Mouse (Mus musculus) WW6 (cell line): ENCODE data around the gene Metrn.

Source experiments
- DNase-seq: peaks from one replicate; pipeline ENCODE4 v3.0.0-alpha.2; 2013; ENCODE audit warnings: low read depth, low spot score

The Metrn gene

DNA sequence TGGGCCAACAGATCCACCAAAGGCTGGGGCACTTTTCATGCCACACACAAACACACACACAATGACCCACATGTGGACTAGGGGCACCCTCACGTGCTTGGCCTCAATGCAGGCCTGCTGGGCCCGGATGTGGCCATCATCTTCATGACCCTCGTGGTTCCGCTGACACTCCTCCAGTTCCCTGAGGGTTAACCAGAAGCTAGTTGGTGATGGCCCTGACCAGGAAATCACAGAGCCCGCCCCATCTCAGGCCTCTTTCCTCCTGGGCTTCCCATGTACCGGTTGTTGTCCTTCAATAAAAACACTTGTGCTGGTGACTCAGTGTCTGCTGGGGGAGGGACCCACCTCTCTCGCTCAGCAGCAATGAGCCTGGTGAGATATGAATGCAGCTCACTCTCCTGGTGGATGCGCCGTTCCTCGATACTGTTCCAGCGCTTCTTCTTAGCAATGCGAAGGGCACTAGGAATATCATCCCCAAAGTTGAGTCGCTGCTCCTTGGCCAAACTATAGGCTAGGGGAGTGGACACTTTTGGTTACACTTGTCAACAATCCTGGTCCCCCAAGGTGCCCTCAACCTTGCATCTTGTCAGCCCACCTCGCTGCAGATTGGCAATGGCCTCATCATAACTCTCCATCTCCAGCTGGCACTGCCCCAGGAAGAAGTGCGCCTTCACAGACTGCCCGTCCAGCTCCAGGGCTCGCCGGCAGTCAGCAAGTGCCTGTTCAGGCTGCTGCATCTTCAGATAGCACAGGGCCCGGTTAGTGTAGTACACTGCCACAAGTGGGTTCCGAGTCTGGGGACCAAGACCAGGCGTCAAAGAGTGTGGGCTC lies 34.7 kb upstream of the Metrn start:
- DNase-seq: no peak

DNA sequence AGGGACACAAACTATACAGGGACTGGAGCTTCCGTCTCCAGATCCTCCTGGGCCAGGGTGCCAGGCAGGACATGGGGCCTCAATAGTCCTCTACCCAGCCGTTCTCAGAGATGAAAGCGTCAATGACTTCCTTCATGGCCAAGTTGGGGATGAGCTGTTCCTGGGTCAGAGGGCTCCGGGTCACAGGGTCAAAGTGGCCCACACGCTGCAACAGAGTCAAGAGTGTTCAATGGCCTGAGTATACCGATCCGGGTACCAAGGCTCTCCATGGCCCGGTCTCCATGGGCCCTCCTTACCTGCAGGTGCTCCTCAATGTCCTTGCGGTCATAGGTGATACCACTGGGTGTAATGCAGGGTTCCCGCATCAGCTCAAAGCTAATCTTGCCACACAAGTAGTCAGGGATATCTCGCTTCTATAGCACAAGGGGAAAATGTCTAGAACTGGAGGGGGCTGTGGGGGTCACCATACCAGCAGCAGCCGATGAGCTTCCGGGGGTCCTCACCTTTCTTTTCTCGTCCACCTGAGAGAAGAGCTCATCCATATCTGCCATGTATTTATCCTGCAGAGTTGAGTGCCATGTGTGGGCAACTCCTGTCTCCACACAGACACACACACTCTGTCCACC lies 34.0 kb upstream of the Metrn start:
- no peak for DNase-seq

DNA sequence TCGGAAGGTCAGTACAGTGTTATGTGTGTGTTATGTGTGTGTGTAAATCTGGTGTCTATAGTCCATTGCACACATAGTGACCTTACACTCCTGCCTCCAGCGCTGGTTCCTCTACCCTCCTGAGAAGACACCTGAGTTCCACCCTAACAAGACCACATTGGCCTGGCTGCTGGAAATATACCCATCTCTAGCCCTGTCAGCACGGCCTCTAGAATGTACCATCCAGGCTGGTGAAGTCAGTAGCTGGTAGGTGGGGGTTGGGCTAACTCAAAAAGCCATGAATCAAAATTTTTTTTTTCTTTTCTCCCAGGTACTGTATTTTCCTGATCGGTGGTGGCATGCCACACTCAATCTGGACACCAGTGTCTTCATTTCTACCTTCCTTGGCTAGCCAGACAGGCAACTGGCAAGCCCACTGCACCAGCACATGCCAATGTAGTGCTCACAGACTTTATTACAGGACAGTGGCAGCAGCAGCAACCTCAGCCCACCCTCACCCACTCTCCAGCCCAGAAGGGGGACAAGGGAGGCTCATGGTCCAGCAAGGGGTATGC lies 33.3 kb upstream of the Metrn start:
- DNase-seq: no peak

- DNase-seq: no peak
Observed at GRCm38 (mm10) chr17:25829558-25830017, 32.7 kb upstream of the Metrn start.

DNA sequence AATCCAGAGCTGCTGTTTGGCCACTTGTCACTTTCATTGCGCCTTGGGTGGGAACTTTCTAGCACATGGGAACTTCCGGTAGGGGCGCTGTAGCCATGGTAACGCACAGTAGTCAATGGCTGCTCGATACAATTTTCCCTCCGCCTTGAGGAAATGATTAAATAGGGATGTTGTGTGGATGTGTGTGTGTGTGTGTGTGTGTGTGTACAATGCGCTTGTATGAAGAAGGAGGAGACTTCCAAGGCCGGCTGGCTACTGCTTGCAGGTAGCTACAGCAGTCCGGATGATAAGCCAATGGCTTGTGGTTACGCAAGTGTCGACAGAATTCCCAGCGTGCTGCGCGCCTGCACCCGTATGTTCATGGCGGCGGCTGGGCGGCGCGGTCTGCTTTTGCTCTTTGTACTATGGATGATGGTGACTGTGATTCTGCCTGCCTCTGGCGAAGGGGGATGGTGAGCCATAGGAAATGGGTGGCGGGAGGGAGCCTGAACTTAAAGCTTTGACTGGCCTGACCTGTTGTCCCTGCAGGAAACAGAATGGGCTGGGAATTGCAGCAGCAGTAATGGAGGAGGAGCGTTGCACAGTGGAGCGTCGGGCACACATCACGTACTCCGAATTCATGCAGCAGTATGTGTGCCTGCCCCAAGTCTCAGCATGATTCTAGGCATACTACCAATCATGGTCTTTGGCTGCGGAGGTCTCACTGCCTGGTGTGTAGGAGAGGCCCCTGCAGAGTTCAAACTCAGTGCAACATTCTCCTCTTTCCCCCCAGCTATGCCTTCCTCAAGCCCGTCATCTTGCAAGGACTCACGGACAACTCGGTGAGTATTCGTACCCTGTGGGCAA lies 32.0 kb upstream of the Metrn start, which contains the start of gene Jmjd8:
Gene Jmjd8 (plus strand): TSS at position 156 of the 846 bp plus-strand sequence.
- no peak for DNase-seq

DNA sequence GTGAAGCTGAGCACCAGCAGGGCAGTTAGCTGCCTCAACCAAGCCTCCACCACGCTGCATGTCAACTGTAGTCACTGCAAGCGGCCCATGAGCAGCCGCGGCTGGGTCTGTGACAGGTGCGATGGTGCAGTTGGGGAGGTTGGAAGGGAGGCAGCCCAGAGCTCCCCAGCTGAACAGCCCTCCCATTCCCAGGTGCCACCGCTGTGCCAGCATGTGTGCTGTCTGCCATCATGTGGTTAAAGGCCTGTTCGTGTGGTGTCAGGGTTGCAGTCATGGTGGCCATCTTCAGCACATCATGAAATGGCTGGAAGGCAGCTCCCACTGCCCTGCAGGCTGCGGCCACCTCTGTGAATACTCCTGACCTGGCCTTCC lies 31.3 kb upstream of the Metrn start:
- no peak for DNase-seq

DNA sequence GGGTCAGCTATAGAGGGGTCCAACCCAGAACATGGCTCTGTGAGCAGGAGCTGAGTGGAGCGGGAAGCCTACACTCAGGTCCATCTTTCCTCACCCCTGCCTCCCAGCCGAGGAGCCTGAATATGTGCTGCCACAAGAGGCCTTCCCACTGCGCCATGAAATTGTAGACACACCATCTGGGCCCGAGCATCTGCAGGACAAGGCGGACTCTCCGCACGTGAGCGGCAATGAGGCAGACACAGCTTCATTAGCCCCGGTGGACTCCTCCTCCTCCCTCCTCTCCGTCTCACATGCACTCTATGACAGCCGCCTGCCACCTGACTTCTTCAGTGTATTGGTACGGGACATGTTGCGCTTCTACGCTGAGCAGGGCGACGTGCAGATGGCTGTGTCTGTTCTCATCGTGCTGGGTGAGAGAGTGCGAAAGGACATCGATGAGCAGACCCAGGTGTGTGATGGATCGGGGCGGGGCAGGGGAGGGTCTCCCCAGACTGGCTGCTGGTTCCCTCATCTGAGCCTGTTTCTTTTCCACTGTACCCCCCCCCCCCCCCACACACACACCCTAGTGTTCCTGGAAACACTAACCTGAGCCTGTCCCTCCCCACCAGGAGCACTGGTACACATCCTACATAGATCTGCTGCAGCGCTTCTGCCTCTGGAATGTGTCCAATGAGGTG lies 30.7 kb upstream of the Metrn start:
- DNase-seq: no peak

- DNase-seq: no peak
Observed at GRCm38 (mm10) chr17:25827011-25827410, 30.1 kb upstream of the Metrn start.

- DNase-seq: no peak
Observed at GRCm38 (mm10) chr17:25825984-25826570, 29.1 kb upstream of the Metrn start.

DNA sequence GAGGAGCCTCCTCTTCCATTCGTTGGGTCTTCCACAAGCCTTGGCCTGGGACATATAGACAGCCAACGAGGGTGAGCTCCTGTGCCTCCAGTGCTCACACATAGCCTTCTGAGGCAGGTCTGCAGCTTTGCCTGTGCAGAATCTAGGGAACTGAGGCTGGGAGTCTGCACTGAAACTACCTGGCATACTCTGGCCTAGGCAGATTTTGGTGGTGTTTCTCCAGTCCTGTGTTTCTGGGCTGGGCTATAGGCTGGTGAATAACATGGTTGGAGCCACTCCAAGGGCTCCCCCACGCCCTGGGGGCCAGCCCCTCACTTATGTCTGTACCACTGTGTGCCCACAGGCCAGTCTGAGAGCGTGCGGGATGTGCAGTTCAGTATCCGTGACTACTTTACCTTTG lies 28.4 kb upstream of the Metrn start:
- no peak for DNase-seq

- no peak for DNase-seq
Observed at GRCm38 (mm10) chr17:25824362-25825142, 27.6 kb upstream of the Metrn start.

- DNase-seq: no peak
Observed at GRCm38 (mm10) chr17:25823452-25823851, 26.5 kb upstream of the Metrn start, which contains the start of gene Wdr24. Gene Wdr24 (plus strand): TSS chr17:25823627.

DNA sequence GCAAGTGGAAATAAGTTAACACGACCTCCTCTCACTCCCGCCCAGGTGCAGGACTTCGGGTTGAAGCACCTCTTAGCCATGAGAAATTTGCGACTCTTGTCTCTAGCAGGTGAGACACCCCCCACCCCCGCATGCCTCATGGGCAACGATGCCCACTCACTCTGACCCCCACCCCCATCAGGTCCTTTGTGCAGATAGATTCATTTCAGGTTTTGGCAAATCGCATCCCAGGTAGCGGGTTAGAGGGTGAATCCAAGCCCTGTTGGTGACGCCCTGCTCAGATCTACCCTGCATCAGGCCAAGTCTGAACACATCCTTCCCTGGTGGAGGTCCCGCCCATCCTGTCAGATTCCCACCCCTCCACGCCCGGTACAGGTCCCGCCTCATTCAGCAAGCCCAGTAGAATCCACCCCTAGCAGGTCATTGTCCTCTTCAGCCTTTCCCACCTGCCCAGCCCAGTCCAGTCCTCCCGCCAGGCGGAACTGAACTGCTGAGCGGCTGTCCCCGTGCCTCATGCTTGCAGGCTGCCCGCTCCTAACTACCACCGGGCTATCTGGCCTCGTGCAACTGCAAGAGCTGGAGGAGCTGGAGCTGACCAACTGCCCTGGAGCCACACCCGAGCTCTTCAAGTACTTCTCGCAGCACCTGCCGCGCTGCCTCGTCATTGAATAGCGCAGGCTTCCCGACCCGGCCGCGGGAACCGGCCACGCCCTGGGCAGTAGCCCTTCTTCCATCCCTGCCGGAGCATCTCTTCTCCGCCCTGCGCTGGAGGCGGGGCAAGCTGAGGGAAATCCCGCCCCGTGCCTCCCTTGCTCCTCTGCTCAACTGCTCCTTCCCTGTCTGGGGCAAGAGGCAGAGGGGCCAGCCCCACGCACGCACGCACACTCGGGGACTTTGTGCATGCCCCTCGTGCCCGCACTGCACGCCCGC lies 22.2 kb upstream of the Metrn start:
- DNase-seq: no peak

DNA sequence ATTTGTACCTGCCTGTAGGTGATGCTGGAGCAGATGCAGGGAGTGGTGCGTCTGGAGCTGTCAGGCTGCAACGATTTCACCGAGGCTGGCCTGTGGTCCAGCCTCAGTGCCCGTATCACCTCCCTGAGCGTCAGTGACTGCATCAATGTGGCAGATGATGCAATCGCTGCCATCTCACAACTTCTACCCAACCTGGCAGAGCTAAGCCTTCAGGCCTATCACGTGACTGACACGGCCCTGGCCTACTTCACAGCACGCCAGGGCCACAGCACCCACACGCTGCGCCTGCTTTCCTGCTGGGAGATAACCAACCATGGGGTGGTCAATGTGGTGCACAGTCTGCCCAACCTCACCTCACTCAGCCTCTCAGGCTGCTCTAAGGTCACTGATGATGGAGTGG lies 20.7 kb upstream of the Metrn start:
- no peak for DNase-seq

DNA sequence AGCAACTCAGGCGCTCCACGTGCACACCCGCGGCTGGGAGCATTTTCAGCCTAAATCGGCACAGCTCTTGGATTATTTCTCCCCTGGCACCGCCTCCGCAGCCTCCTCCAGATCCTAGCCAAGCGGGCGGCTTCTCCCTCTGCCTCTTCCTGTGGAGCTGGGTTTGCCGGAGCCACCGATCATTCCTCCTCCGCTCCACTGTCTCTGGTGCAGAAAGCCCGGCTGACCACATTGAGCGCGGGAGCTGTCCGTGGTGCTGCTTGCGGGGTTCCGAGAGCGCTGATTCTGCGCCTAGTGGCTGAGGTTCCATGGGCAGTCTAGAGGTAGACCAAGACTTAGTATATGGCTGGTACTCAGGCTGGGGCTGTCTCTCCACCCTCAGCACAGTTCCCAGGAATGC lies 16.5 kb upstream of the Metrn start:
- DNase-seq: no peak

GRCm38 (mm10) chr17:25810890-25811289 lies 14.0 kb upstream of the Metrn start:
- DNase-seq: no peak

GRCm38 (mm10) chr17:25809606-25810340 lies 12.8 kb upstream of the Metrn start:
- DNase-seq: no peak
